Mouse (Mus musculus): ENCODE measurements around the gene Tmbim6.

GRCm38 (mm10) chr15:99364022-99364530 is 28.6 kb upstream of the Tmbim6 start:
- no peak for TF ChIP-seq CTCF (IDR thresholded peaks at IDR 0.05; ENCODE audit: low read depth, low read length)
- no peak for TF ChIP-seq TAL1 (conservative IDR thresholded peaks at IDR 0.05; ENCODE audit: low read depth, low read length)
- TF ChIP-seq GATA2 (IDR thresholded peaks at IDR 0.05; ENCODE audit: borderline replicate concordance, low read depth, low read length): no peak
- no peak for TF ChIP-seq GATA1 (IDR thresholded peaks at IDR 0.05; ENCODE audit: borderline replicate concordance, low read length)
